Mouse (Mus musculus) adrenal gland, postnatal 14 days (tissue): ENCODE data around the gene Ubtd1. TPM values are rescaled to one million over a fixed set of nuclear protein-coding genes. Genes with fewer than 3 reads are reported as not detected.
A peak's percentile ranks its signal among the peaks of the same experiment; 100 is the strongest.

Experiments used
- DNase-seq: peaks from one replicate; pipeline ENCODE4 v3.0.0; 2021; ENCODE audit warnings: mixed read lengths
- total RNA-seq: library from RNA; stranded (reverse); gene quantifications from 2 replicates; pipeline ENCODE4 v1.2.3, GENCODE M21; 2021

The Ubtd1 gene
- total RNA-seq, 1 experiment from 2014 or later: 13.9 TPM

DNA sequence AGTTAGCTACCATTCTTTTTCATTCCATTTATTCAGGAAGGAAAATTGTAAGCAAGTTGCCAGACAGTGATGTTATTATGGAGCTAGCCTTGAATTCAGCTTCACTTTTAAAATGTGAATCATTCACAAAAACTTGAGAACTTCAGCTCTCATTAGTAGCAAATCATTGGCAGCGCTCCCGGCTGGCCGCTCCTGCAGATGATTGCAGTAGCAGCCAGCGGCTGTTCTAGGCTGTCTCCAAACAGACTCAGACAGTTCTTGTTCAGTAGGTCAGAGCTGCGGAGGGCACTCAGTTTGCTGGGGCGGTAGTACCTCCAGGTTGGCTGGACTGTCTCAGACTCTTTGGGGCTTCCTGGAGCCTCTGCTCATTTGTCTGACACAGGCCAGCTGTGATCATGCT is 11.9 kb downstream of the Ubtd1 start:
- DNase-seq: peak; percentile 93

DNA sequence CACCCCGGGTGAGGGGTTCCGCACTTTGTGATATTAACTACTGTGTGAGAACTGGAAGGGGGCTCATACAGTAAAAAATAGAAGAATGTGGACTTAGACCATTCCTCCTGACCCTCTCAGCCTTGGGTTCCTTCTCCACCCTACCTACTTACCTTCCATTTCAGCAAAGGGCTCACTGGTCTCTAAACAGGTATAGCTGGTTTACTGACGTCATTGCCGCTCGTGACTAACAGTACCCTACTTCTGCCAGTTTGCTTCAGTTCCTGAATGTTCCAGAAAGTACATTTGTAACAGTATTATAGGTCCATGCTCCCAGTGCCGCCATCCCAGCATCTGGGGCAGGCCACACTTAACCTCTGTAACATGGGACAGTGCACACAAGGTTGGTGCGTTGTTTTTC is 12.5 kb downstream of the Ubtd1 start:
- no peak for DNase-seq

DNA sequence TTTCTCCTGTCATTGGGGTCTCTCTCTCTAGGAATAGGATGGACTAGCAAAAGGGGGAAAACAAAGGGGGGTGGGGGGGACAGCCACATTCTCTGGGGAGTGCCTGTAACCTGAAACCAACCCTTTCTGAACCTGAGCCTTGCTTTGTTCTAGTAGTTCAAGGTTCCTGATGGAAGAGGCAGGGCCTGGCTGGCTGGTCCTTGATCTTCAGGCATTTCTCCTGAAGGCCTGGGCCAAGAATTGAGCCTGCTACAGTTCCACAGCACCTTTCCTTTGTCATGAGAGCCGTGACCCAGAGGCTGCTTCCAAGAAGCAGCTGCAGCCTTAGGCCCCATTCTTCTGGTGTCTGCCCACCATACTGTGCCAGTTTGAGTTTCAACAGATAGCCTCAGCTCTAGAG is 13.9 kb downstream of the Ubtd1 start:
- no peak for DNase-seq

DNA sequence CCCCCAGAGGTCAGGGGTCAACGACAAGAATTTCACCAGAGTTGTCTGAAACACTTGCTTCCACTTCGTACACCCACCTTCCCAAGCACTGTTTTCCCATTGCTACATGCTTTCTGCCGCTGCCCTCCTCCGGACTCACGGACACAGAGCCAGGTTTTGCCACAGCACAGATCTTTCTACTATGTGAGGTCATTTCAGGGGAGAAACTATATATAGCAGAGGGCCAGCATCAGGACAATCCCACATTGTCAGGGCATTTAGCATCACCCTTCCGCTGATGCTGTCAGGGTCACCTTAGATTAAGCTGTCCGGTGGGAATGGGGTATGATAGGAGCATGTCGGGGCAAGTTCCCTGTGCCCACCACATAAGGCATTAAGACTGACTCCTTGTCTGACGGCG is 15.5 kb downstream of the Ubtd1 start:
- no peak for DNase-seq

DNA sequence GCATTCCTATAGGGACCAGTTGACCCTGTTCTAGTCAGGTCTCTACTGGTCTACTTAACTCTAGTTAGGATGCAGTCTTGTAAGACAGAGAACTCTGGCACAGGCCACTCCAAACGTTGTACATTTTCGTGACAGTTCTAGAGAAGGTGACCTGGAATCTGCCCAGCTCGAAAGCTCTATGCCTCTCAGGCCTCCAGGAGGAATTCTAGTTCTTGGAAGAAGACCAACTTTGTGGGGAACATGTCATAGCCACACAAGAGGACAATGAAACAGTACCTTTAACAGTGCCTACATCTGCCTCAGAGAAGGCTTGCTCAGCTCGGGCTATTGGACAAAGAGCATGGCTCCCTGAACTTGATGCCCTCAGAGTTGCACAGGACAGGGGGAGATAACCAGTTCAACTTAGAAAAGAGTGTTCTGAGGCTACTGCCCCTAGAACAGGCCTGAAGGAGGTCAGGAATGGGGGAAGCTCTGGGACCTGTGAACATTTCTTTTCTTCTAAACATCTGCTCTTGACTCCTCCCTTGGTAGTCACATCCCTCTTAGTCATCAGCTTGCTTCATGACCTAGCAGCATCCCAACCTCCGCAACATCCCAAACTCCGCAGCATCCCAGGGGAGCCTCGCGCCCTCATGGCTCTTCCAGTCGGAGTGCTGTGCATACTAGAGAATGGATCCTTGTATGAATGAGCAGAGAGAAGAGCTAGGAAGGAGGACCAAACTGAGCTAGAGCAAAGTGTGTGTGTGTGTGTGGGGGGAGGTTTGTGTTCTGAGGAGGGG is 17.4 kb downstream of the Ubtd1 start:
- no peak for DNase-seq

DNA sequence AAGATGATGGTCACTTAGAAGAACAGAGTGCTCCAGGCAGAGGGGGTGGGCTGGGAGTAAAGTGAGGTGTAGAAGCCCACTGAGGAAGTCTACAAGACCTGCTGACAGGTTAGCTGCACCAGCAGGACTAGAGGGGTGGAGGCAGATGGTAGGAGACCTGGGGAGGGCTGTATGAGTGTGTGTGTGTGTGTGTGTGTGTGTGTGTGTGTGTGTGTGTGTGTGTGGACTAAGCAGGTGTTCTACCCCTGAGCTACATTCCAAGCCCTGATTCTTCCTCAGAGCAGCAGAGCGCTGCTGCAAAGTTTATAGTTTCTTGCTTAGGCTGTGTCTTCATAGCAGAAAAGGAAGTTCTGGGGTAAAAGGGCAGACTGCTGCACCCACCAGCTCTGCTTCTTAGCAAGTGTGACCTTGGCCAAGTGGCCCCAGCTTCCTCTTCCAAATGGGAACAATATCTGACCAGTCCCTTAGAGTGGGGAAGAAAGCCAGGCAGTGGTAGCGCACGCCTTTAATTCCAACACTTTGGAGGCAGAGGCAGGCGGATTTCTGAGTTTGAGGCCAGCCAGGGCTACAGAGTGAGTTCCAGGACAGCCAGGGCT is 18.2 kb downstream of the Ubtd1 start:
- no peak for DNase-seq

DNA sequence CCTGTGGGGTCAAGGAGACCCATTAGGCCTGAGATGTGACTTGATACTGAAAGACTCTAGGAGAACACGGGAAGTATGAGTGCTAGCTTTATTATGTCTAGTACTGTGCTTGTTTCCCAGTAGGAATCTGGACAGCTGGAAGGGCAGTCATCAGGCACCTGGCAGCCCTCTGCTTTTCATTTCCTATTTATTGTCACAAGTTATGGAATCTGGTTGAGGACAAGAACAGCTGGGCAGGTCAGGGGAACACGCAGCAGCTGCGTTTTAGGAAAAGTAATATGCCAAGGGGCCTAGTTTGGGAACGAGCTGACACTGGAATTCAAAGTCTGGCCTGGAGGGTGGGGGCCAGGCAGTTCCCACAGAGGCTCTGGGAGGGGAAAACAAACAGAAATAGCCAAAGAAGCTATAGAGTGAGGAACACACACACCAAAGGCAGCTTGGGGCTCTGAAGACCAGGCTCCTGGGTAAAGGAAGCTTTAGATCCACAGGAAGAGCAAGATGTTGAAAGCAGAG is 18.9 kb downstream of the Ubtd1 start:
- DNase-seq: no peak

DNA sequence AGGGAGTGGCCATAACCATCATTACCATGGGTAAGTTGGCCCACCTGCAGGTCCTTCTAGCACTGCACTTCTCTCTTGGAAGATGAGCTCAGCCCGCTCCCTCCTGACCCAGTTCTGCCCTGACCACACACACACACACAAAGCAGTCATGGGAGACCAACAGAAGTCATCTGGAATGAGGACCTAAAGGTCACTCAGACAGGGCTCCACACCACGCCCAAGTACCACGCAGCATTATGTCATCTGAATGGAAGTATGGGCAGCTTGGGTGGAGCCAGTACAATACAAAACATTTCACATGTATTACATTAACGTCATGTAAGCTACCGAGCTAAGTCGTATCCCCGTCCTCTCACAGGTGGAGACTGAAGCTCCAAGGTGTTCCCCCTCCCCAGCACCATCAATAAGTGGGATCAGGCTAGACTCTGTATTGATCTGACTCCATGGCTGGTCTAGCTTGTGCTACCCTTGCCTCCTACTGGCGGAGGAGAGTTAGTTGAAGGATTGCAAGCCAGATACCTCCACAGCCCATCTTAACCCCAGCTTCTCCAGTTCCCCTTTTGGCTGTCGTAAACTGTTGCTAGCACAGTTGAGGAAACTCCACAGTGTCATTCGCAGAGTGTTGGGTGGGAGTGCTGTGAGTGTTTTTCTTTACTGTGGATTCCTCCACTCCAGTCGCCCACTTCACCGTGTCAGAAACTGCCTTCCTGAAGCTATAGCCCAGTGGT is 19.9 kb downstream of the Ubtd1 start:
- no peak for DNase-seq

DNA sequence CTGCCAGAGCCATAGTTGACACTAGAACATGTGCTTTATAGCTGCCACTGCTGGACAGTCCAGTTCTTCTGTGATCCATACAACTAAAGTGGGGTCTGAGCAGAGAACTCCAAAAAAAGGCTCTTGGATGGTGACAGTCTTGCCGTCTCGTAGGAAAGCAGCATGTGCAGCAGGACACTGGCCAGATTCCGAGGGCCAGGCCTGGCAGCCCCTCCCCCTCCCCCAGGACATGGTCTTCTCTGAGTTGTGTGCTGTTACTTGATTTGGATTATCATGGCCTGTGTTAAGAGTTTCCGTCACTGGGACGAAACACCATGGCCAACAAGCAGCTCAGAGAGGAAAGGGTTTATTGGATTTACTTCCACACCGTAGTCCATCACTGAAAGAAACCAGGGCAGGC is 22.7 kb downstream of the Ubtd1 start:
- DNase-seq: no peak

DNA sequence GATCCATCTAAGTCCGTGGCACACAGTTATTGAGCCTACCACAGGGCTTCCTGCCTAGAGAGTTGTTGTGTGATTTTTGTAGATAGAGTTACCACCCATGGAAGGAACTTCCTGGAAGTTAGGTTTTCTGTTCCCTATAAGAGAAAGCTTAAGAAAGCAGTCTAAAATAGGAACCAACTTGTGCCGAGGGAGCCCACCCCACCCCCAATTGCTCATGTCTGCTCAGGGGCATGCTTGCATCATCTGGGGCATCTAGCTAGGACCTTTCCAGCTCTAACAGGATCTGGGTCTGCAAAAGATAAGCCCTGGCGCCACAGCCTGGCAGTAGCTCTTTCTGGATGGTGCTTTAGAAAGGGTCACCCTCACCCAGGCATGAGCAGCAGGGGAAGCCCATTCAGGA is 24.1 kb downstream of the Ubtd1 start:
- no peak for DNase-seq

DNA sequence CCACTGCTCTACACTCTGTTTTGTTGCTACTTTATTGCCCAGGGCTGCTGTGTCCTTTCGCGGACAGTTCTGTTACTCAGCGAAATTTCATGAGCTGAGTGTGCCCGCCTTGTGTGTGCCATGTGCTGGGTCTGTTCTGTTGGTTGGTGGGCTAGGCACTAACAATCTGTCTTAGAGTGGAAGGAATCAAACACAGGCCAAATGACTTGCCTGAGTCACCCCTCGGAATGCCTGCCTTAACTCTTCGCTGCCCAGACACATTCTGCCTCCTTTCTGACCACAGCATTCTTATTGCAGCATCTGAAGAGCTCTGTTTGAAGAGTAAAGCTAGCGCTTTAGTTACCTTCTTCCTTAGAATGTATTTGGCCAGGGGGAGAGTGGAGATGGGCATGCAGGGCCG is 25.0 kb downstream of the Ubtd1 start:
- DNase-seq: no peak

DNA sequence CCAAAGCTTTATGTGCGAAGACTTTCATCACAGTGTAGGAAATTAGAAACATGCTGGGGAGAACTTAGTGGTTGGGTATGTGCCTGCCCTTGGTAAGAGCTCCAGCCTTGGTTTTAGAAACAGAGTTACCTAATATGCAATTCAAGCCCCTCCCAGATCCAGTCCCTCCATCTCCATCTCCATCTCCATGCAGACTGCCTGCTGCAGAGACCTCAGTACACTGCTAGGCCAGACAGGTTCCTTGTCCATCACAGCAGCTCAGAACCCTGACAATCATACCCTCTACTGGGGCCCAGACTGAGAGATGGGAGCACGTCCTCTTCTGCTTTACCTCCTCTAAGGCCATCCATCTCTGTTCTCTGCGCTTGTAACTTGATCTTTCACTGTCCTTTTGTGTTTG is 27.0 kb downstream of the Ubtd1 start:
- no peak for DNase-seq

DNA sequence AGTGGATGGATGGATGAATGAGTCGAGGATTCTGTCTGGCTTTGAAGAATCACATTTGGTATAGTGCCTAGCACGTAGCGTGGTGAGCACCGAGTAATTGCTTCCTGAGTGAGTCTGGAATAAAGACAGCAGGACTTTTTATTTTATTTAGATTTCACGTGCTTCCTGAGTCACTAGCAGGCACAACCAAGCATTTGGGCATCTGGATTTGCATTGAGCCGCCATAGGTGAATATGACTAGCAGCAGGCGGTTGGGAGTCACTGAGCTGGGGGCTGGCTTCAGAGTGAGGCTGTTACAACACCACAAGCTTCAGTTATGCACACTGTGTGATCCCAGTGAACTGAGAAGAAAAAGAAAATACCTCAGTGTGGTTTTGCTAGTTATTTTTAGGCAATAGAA is 27.5 kb downstream of the Ubtd1 start:
- no peak for DNase-seq

DNA sequence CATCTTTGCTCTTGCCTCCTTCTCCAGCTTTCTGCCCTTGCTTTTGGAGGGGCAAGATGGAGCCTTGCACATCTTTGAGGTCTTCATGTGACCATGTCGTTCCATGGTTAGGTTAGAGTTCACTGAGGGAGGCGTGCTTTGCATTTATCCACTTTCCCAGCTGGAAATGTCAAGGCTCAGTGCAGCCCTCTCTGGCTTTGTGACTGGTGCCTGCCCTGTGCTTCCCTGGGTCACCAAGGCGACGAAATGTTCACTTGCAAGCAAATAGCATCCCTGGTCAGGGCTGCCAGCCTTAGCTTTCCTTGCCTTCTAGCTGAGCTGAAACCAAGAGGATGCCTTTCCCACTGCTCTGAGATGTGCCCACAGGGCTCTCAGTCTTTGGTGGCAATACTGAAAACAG is 28.9 kb downstream of the Ubtd1 start:
- DNase-seq: peak; percentile 74

DNA sequence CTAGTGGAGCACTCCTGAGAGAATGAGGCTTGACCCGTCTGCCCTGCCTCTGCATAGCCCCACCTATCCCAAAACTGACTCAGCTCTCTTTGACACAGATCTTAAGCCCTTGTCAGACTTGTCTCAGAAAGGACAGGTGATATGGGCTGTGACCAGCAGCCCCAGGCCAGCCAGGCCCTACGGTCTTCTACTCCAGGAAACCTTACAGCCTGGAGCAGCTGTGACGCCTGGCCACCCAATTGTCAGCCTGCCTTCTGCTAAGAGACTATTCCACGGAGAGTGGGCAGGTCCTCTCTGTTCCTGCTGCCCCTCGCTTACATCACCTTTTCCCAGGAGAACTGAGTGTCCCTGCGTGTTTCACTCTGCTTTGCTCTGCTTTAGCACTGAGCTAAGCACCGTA is 29.6 kb downstream of the Ubtd1 start:
- no peak for DNase-seq

DNA sequence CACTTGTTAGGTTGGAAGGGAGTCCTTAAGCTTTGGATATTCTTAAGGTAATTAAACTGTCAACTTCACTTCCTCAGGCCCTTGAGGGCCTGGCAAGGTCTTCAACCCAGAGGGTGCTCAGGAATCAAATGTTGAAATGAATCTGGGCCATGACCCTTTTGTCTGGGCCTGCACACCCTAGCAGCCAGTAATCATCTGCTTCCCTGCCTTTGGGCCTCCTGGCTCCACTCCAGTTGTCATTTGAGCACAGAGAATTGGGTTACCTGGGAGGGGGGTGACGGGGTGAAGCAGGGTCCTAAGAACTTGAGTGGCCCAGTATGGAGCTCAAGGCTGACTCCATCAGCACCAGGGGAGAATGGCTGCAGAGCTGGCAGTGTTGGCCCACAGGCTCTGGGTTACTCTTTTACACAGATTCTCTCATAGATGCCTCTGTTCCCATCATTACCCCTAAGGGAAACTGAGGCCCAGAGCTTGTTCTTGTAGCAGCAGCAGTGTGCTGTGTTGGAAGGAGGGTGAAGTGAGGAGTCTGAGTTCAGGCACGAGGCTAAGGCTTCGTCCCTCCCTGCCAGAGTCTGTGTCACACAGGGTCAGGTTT is 32.8 kb downstream of the Ubtd1 start:
- DNase-seq: no peak

DNA sequence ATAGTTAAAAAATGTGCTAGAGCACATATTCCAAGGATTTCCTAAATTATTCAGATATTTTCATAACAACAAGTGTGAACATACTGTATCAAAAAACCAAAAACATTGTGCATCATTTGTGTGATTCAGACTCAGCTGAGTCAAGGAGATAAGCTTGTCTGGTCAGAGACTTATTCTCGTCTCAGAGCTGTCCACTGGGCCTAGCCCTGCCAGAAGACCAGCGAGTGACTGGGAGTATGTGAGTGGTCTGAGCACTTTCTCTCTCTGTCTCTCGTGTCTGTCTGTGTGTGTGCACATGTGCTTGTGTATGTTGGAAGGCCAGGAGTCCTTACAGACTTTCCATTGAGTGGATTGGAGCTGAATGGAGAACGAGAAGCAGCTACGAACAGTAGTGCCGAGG is 33.4 kb downstream of the Ubtd1 start:
- no peak for DNase-seq

DNA sequence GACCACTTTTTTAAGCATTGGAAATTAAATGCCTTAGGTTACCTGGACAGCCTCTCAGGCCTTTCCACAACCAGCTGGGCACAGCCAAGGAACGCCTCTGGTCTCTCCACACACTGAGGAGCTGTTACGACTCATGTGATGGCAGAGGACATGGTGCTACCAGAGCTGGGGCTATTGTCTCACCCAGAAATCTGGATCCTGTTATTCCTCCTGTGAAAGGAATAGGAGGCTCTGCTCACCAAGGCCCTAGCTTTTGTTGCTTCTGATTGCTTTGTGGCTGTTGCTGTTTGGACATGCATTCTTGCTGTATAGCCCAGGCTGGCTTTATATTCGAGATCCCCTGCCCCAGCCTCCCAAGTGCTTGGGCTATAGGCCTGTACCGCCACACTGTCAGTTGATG is 34.7 kb downstream of the Ubtd1 start:
- DNase-seq: no peak

DNA sequence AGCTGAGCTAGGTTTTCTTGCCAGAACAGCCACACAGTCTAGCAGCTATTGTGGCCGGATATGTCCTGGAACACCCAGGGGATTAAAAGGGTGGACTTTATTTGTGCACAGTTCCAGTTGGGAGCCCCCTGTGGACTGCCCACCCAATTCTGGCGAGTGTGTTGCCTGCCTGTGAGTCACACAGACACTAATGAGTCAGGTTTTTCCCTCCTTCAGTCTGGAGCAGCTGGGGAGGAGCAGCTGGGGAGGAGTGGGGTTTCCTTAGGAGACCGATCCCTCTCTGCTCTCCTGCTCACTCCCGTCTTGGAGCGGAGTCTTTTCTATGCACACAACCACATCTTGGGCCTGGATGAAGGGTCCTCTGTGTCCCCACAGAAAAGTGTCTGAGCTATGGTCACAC is 35.3 kb downstream of the Ubtd1 start:
- no peak for DNase-seq

DNA sequence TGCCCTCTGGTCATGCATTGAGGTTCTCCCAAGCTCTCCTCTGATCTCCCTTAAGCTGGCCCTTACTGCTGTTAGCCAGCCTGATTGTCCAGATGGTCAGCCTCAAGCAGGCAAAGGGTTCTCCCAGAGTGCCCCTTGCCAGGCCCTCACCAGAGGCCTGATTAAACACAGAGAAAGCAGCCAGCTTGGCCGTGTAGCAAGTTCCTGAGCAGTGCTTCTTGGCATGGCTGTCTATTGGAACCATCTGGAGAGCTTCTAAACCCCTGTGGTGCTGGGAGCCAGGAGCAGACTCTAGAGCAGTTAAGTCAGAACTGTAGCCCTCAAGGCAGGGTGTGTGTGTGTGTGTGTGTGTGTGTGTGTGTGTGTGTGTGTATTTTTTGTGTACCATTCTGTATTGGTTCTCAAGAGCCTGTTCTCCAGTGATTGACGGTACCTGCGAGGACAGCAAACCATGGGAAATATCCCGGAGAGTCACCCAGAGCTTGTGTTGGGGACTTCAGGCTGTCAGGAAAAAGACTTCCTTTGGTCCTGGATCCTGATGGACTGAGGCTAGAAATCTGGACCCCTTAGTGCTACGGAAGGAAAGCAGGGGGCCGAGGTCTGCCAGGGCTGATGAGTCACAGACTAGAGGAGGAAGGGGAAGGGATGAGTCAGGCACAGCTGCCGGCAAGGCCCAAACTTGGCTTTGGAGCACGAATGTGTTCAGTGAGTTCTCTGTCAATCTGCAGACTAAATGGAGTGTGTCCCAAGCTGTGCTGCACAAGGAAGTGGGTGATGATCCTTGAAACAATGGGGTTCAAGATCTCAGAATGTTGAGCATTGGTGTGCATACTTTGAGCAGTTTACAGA is 36.1 kb downstream of the Ubtd1 start:
- peak; percentile 79 for DNase-seq

DNA sequence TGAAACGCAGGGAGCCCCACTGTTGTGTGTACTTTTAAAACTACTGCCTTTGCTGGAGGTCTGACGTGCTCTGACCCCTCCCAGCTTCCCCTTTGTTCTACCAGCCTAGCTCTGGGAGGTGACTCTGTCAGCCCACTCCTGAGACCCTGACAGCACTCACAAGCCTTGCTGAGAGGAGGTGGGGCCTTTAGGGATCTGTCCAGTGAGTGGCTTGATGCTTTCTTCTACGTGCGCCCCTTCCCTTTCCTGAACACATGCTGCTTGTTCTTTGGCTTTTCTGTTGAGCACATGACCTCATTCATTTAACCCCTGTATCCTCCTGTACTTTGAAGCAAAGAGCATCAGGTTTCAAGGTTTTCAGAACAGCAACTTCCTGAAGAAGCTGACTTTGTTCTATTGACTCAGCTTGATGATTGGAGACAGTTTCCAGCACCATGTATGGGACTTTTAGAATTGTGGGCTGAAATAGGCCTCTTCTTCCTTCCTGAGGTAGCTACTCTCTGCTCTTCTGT is 37.5 kb downstream of the Ubtd1 start:
- DNase-seq: no peak
